8 mouse cellular contexts compared by ENCODE assay signal in the genomic region with DNA sequence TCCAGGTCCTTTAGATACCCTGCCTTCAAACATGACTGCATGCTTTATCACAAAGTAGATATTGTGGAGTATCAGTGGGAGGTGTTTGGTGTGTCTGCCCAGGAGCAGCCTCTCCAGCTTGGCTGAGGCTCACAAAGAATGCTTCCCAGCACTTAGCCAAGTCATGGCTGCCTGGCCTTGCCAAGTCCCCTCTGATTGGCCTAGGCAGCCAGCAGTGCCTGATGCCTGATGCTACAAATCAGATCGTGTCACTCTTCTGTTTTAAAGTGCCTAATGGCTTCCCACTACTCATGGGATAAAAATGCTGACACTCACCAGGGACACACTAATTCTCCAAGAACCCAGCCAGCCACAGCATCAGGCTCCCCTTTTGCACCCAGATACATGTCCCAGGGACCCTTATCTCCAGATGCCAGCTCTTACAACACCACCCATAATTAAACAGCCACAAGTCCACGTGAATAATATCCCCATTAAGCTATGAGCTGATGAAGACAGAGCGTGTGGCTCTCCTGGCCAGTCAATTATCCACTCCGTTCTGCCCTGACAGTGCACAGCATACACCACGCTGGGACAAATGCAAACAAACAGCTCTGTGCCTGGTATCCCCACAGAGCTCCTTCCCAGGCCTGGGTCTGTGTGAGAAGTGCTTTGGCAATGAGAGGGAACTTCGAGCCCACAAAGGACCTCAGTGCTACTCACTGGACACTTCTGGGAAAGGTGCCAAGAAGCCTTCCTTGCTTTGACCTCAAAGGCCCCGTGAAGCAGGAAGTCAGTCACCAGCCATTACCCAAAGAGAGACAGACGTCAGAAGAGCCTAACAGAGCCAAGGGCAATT.
DNase-seq lines count a peak whose midpoint lies in the region; ATAC-seq and TF ChIP-seq lines count a peak whose summit lies in the region.

No protein-coding gene starts in this region.

- TF ChIP-seq CTCF in stomach, postnatal 0 days (IDR thresholded peaks at IDR 0.05; ENCODE audit: low read depth) = no peak

- WGBS in forebrain, embryonic 12.5 days = 51% methylated on average over 8 of the region's 8 CpGs
- 77% methylated on average over 8 of the region's 8 CpGs for WGBS in forebrain, embryonic 10.5 days
- 28% methylated on average over 8 of the region's 8 CpGs for WGBS in intestine, embryonic 15.5 days
- WGBS in limb, embryonic 12.5 days = 43% methylated on average over 8 of the region's 8 CpGs
- 26% methylated on average over 8 of the region's 8 CpGs for WGBS in stomach, postnatal 0 days

- peak; percentile 53; the same call in 1 of the 2 replicates for ATAC-seq in forebrain, embryonic 12.5 days (ENCODE audit: low FRiP score)
- peak; percentile 78 for ATAC-seq in intestine, embryonic 15.5 days
- ATAC-seq in limb, embryonic 12.5 days (ENCODE audit: insufficient number of reproducible peaks, insufficient read depth, low FRiP score, low TSS enrichment, low read depth) = peak; percentile 47; the same call in 1 of the 2 replicates
- peak; percentile 66 for ATAC-seq in megakaryocyte-erythroid progenitor cell, adult 5-6 weeks (replicated peaks; ENCODE audit: low FRiP score, low TSS enrichment, poor library complexity, severe bottlenecking)
- peak; percentile 77 for ATAC-seq in stomach, postnatal 0 days (ENCODE audit: low FRiP score, low TSS enrichment)

- DNase-seq in forebrain, embryonic 10.5 days (ENCODE audit: extremely low spot score, low spot score) = no peak
- peak; percentile 76 for DNase-seq in brain, adult 2 months (ENCODE audit: low read depth, low spot score)
- peak; percentile 82 to 91 for DNase-seq in heart, adult 18-20 months
- peak; percentile 62 for DNase-seq in stomach, postnatal 0 days (ENCODE audit: low spot score)

- no peaks in the 10 kb centered on the region for H3K27me3 ChIP-seq in forebrain, embryonic 12.5 days
- no peaks in the 10 kb centered on the region for H3K27me3 ChIP-seq in forebrain, embryonic 10.5 days (ENCODE audit: poor library complexity, severe bottlenecking)
- no peaks in the 10 kb centered on the region for H3K27me3 ChIP-seq in intestine, embryonic 15.5 days (replicated peaks)
- no peaks in the 10 kb centered on the region for H3K27me3 ChIP-seq in limb, embryonic 12.5 days
- H3K27me3 ChIP-seq in stomach, postnatal 0 days (ENCODE audit: control insufficient read depth, insufficient read depth, low read length) = no peaks in the 10 kb centered on the region

- H3K4me3 ChIP-seq in forebrain, embryonic 12.5 days (replicated peaks) = no peak overlapping the region
- no peak overlapping the region for H3K4me3 ChIP-seq in forebrain, embryonic 10.5 days
- no peak overlapping the region for H3K4me3 ChIP-seq in intestine, embryonic 15.5 days (replicated peaks)
- H3K4me3 ChIP-seq in limb, embryonic 12.5 days (replicated peaks) = no peak overlapping the region
- no peak overlapping the region for H3K4me3 ChIP-seq in stomach, postnatal 0 days (ENCODE audit: low read depth, low read length)

- no peaks in the 10 kb centered on the region for H3K9me3 ChIP-seq in forebrain, embryonic 12.5 days
- H3K9me3 ChIP-seq in forebrain, embryonic 10.5 days = no peaks in the 10 kb centered on the region
- no peaks in the 10 kb centered on the region for H3K9me3 ChIP-seq in intestine, embryonic 15.5 days
- H3K9me3 ChIP-seq in limb, embryonic 12.5 days = no peaks in the 10 kb centered on the region
- H3K9me3 ChIP-seq in stomach, postnatal 0 days (ENCODE audit: control insufficient read depth, low read length) = no peaks in the 10 kb centered on the region

- H3K36me3 ChIP-seq in forebrain, embryonic 12.5 days (replicated peaks) = peaks cover 6% of the 10 kb centered on the region
- peaks cover 54% of the 10 kb centered on the region for H3K36me3 ChIP-seq in forebrain, embryonic 10.5 days (replicated peaks)
- H3K36me3 ChIP-seq in intestine, embryonic 15.5 days = no peaks in the 10 kb centered on the region; the same call in 1 of the 2 replicates
- H3K36me3 ChIP-seq in limb, embryonic 12.5 days = peaks cover 29% of the 10 kb centered on the region
- no peaks in the 10 kb centered on the region for H3K36me3 ChIP-seq in stomach, postnatal 0 days (ENCODE audit: control insufficient read depth, insufficient read depth, low read length)

- no peak for TF ChIP-seq EP300 in stomach, postnatal 0 days (optimal IDR thresholded peaks at IDR 0.05)

- H3K4me1 ChIP-seq in forebrain, embryonic 12.5 days = peaks cover 27% of the 10 kb centered on the region; the same call in 1 of the 2 replicates
- H3K4me1 ChIP-seq in forebrain, embryonic 10.5 days = no peaks in the 10 kb centered on the region
- H3K4me1 ChIP-seq in intestine, embryonic 15.5 days (replicated peaks) = peaks cover 14% of the 10 kb centered on the region
- H3K4me1 ChIP-seq in limb, embryonic 12.5 days (replicated peaks) = peaks cover 18% of the 10 kb centered on the region
- no peaks in the 10 kb centered on the region for H3K4me1 ChIP-seq in stomach, postnatal 0 days (replicated peaks; ENCODE audit: control insufficient read depth, insufficient read depth)

- peak overlapping the region; percentile 37; the same call in 1 of the 2 replicates for H3K27ac ChIP-seq in forebrain, embryonic 12.5 days
- no peak overlapping the region for H3K27ac ChIP-seq in forebrain, embryonic 10.5 days
- peak overlapping the region; percentile 40; the same call in 1 of the 2 replicates for H3K27ac ChIP-seq in intestine, embryonic 15.5 days
- peak overlapping the region; percentile 4; the same call in 1 of the 2 replicates for H3K27ac ChIP-seq in limb, embryonic 12.5 days
- peak overlapping the region; percentile 58; the same call in 1 of the 2 replicates for H3K27ac ChIP-seq in stomach, postnatal 0 days (replicated peaks)

- H3K9ac ChIP-seq in forebrain, embryonic 12.5 days = no peak overlapping the region
- no peak overlapping the region for H3K9ac ChIP-seq in intestine, embryonic 15.5 days
- H3K9ac ChIP-seq in limb, embryonic 12.5 days (replicated peaks) = no peak overlapping the region
- H3K9ac ChIP-seq in stomach, postnatal 0 days (ENCODE audit: low read length) = no peak overlapping the region

- H3K4me2 ChIP-seq in forebrain, embryonic 12.5 days = no peak overlapping the region
- no peak overlapping the region for H3K4me2 ChIP-seq in intestine, embryonic 15.5 days (replicated peaks)
- H3K4me2 ChIP-seq in limb, embryonic 12.5 days = no peak overlapping the region
- H3K4me2 ChIP-seq in stomach, postnatal 0 days (replicated peaks; ENCODE audit: low read depth) = no peak overlapping the region
